Mouse (Mus musculus): ENCODE results near the gene Apobr.

Gene Apobr

DNA sequence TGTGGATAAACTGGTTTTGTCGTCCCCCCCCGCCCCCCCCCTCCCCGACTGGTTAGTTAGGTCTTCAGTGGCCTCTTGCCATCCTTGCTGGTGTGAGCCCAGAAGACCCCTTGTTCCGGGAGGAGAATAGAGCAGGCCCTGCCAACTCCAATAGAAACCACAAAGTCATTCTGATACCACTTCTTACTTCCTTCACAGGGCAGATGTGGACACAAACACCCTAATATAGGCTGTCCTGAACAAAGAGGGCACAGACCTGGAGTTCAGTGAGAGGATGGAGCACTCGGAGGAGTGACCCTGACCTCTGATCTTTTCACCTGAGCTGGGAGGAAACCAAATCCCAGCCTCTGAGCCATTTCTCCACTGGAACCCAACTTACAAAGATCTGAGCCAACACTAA, 17.2 kb downstream of the Apobr start:
- no peak for DNase-seq (ENCODE audit: low read depth)

DNA sequence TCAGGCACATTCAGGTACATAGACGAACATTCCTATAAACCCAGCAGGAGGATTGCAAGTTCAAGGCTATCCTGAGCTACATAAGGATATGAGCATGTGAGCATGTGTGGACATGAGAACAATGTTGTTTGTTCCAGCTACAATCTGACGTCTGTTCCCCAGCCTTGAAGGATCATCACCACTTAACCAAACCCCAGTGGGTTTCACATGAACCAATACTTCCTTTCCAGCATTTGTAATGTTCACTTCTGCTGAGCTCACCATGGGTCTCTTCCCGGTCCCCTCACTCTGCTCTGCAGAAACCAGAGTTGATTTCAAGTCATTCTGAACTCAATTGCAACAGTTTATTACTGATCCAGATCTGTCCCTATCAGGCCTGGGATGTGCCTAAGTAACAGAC, 17.9 kb downstream of the Apobr start:
- no peak for DNase-seq (ENCODE audit: low read depth)

- DNase-seq (ENCODE audit: low read depth) = no peak
These were observed 21.9 kb downstream of the Apobr start for GRCm38 (mm10) chr7:126606611-126607010.

DNA sequence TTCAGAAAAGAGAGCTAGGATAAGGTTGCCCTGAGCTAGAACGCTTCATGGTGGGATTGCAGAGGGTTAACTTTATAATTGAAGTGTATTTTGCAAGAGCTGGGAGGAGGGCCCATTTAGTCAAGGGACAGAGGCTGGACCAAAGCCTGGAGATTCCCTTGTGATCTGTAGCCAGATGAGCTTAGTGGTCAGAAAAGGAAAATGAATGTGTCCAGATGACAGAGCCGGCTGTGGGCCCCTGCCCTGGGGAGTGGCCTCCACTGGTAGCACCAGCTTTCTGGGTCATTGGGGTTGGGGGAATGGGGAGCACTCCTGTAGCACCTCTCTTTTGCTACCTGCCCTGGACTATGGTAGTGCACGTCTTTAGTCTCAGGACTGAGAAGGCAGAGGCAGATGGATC, 22.3 kb downstream of the Apobr start:
- DNase-seq (ENCODE audit: low read depth) = no peak

DNA sequence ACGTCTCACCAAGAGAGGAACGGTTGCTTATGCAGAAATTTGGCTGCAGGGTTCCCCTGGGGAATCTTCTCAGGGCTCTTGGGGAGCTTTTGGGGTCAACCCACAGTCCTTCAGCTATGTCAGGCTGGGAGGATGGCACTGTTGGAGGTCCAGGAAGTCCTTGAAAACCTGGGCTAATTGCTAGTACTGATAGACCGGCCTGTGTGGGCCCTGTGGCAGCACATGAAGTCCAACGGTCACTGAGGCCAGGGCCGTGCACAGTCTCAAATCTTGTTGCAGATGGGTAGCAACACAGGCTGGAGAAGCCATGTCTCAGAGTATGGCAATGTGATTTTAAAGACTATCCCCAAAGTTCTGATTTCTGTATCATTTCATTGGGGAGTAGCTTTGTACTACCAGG, 23.1 kb downstream of the Apobr start:
- DNase-seq (ENCODE audit: low read depth) = no peak

GRCm38 (mm10) chr7:126612736-126613135, 28.0 kb downstream of the Apobr start:
- DNase-seq (ENCODE audit: low read depth) = no peak

DNA sequence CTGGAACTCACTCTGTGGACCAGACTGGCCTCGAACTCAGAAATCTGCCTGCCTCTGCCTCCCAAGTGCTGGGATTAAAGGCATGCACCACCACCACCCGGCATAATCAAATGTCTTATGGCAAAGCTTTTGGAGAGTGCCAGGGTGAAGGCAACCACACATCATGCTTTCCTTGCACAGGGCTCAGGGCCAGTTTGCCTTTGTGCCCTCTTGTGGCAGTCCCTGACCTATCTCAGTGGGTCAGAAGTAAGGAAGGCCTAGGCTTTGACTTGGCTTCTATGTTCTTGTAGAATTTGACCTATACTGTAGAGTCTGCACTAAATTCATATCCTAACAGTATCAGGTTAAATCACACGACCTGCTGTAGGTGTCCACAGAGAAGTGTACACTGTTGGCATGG, 32.0 kb downstream of the Apobr start:
- no peak for DNase-seq (ENCODE audit: low read depth)

- DNase-seq (ENCODE audit: low read depth) = no peak
These were observed 35.0 kb downstream of the Apobr start for GRCm38 (mm10) chr7:126619559-126620275.

DNA sequence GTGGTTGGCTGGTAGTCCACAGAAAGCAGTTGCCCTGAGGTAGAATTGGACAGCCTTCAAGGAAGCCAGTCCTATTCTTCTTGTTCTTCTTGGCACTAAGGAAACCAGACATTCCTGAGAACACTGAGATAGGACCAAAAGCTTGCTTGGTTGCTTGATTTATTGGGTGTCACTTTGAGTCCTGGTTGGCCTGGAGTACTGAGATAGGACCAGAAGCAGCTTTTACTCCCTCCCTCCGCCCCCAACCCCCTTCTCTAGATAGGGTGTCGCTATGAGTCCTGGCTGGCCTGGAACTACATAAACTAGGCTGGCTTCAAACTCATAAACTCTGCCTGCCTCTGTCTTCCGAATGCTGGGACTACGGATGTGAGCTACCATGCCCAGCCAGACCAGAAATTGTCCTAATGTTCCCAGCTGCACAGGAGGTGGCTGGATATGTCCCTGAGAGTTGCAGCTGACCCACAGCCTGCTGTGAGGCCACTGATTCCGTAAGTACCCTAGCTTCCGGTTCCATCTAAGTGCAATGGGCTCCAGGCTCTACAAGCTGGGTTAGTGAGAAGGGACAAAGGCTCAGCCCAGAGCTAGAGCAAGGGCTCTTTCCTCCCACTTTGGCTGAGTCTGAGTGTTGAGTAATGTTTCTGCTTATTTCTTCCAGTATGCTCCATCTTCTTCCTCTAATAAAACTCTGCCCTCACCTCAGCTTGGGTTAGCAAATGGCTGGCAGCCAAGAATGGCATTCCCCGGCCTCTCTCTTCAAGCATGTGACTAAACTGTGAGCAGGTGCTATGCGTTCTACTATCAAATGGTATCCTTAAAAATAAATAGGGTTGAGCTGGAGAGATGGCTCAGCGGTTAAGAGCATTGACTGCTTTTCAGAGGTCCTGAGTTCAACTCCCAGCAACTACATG, 37.0 kb downstream of the Apobr start:
- DNase-seq (ENCODE audit: low read depth) = no peak

GRCm38 (mm10) chr7:126623381-126623780, 38.6 kb downstream of the Apobr start:
- no peak for DNase-seq (ENCODE audit: low read depth)

DNA sequence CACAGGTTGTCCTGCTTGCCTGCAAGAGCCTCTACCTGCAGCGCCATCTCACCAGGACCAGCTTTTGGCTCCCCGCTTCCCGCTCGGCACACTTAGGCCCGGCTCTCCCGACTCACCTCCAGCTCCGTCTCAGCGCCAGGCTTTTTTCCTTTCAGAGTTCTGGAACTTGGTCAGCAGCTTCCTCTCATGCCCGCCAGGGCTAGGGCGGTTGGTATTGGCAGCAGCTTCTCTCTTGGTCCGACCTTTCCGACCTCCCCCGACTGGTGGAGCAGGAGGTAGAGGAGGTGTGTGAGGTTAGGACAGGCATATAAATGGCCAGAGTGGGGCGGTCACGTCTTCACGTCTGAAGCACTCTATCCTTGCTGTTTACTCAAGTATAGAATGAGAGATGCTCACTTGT, 40.0 kb downstream of the Apobr start:
- DNase-seq (ENCODE audit: low read depth) = no peak

GRCm38 (mm10) chr7:126625369-126625768, 40.6 kb downstream of the Apobr start:
- DNase-seq (ENCODE audit: low read depth) = no peak

GRCm38 (mm10) chr7:126625807-126626600, 41.3 kb downstream of the Apobr start:
- no peak for DNase-seq (ENCODE audit: low read depth)

GRCm38 (mm10) chr7:126628111-126628510, 43.4 kb downstream of the Apobr start:
- no peak for DNase-seq (ENCODE audit: low read depth)

GRCm38 (mm10) chr7:126629915-126630314, 45.2 kb downstream of the Apobr start:
- DNase-seq (ENCODE audit: low read depth) = no peak

DNA sequence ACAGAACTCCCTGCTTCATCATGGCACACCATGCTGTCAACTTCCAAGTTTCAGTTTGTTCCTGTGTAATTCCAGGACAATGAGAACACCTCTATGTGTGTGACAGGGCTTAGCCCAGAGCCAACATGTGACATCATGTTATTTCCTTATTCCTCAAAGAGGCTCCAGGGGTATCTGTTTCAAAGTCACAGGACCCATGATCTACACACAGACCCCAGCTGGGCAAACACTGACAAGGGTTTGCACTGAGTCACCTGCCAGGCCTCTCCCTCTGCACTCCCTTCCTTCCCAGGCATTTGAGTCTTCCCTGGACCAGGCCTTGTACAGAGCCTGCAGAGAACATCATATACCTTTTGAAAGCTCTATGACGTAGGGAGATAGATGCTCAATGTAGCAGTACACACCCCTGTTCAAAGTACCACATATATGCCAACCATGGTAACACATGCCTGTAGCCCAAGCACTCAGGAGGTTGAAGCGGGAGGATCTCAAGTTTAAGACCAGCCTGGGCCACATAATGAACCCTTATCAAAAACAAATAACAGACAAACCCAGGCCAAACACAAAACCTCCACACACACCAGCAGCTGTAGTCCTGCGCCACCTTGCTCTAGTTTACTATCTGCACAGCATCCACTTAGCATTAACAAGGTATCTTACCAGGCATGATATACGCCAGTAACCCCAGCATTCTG, 46.2 kb downstream of the Apobr start, which contains the start of gene Nupr1:
Gene Nupr1 (minus strand): TSS at position 38 of the 695 bp plus-strand sequence.
- DNase-seq (ENCODE audit: low read depth) = no peak

- DNase-seq (ENCODE audit: low read depth) = no peak
These were observed 47.7 kb downstream of the Apobr start for GRCm38 (mm10) chr7:126632478-126632877.

DNA sequence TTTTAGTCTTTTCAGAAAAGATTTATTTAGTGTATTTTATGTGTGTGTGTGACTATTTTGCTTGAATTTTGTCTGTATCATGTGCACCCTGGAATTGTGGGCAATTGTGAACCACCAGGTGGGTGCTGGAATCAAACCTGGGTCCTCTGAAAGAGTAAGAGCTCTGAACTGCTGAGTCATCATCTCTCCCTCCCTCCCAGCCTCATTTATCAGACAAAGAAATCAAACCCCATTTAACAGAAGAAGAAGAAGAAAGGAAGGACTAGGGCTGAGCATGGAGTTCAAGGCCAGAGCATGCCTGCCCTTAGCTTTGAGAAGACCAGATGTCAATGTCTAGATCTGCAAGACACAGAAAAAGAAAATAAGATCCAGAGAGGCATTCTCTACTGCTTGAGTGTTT, 50.6 kb downstream of the Apobr start:
- no peak for DNase-seq (ENCODE audit: low read depth)

DNA sequence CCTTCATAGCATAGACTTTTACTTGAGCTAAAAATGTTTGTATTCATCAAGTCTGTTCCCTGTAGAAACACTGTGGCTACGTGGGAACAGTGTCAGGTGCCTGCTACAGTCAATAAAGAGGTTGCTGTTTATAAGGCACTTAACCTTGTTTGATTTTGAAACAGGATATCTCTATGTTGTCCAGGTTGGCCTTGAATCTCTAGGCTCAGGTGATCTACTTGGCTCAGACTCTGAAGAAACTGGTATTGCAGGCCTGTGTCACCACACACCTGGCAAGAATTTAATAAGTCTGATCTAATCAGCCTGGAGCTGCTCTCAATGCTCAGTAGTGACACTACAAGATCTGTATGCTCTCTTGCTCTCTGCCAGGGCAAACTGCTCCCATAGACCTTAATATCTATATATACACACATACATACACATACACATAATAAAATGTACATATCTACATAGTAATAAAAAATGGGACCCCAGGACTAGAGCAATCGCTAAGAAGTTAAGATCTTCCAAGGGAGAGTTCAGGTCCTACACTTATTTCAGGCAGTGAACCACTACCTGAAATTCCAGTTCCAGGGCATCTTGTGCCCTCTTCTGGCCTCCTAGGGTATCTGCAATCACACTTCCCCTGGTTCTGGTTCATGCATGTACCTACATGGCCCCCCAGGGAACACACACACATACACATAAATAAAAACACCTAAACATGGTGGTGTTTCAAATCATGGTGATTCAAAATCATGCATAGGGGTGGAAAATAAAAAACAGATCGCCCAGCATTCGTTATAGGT, 52.2 kb downstream of the Apobr start:
- no peak for DNase-seq (ENCODE audit: low read depth)
